In the genomic region with DNA sequence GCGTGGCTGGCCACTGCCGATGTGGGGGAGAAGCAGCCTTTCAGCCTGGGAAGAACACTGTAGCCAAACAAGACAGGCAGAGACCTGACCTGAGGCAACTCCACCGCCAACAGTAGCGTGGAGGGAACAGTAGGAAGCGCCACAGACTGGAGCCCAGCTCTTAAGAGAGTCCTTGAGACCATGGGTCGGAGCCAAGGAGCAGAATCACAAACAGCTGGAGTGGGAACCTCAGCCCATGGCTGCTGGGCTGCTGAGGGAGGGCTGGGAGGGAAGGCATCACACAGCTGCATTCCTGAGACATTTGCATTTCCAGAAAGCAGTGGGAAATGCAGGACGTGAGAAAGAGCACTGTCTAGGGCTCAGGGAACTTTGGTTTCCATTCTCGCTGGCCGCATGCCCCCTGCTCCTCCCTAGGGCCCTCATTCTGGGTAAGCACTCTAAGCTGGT, we compare ENCODE assay signal across 7 mouse cellular contexts. TPM values are rescaled to one million over a fixed set of nuclear protein-coding genes. Genes with fewer than 3 reads are reported as not detected.
DNase-seq lines count a peak whose midpoint lies in the region; ATAC-seq and TF ChIP-seq lines count a peak whose summit lies in the region.

No protein-coding gene starts in this region.

- no peaks in the 10 kb centered on the region for H3K36me3 ChIP-seq in heart, embryonic 13.5 days
- no peaks in the 10 kb centered on the region for H3K36me3 ChIP-seq in lung, embryonic 14.5 days (ENCODE audit: insufficient read depth)

- peak; percentile 98 for DNase-seq in adipocyte (ENCODE audit: low spot score)
- peak; percentile 57 for DNase-seq in embryo, embryonic 11 days
- peak; percentile 84 for DNase-seq in lung, embryonic 14.5 days
- peak; percentile 62 for DNase-seq in testis, postnatal 10 days (ENCODE audit: low spot score)
- DNase-seq in layer of hippocampus, postnatal 36 days = no peak
- DNase-seq in thymus, adult 18-20 months = no peak

- no peak overlapping the region for H3K27ac ChIP-seq in heart, embryonic 13.5 days (replicated peaks)
- no peak overlapping the region for H3K27ac ChIP-seq in lung, embryonic 14.5 days (ENCODE audit: low read depth)

- H3K4me1 ChIP-seq in heart, embryonic 13.5 days = peaks cover 7% of the 10 kb centered on the region; the same call in 1 of the 2 replicates
- H3K4me1 ChIP-seq in lung, embryonic 14.5 days (ENCODE audit: insufficient read depth) = peaks cover 9% of the 10 kb centered on the region; the same call in 1 of the 2 replicates

- no peaks in the 10 kb centered on the region for H3K9me3 ChIP-seq in heart, embryonic 13.5 days
- H3K9me3 ChIP-seq in lung, embryonic 14.5 days (ENCODE audit: low read depth, low read length) = no peaks in the 10 kb centered on the region

- H3K4me2 ChIP-seq in heart, embryonic 13.5 days = 0 out of 2 replicates have a peak overlapping the region, but pooled peaks have one; percentile 4
- peak overlapping the region; percentile 19; the same call in 1 of the 2 replicates for H3K4me2 ChIP-seq in lung, embryonic 14.5 days

- no peak overlapping the region for H3K4me3 ChIP-seq in heart, embryonic 13.5 days
- no peak overlapping the region for H3K4me3 ChIP-seq in lung, embryonic 14.5 days (ENCODE audit: low read depth, low read length)

- ATAC-seq in heart, embryonic 13.5 days (ENCODE audit: extremely low read depth, insufficient number of reproducible peaks, low FRiP score, low TSS enrichment) = peak; percentile 13; the same call in 1 of the 2 replicates
- ATAC-seq in lung, embryonic 14.5 days (ENCODE audit: insufficient read depth) = peak; percentile 95

- no peaks in the 10 kb centered on the region for H3K27me3 ChIP-seq in heart, embryonic 13.5 days (replicated peaks)
- H3K27me3 ChIP-seq in lung, embryonic 14.5 days (ENCODE audit: insufficient read depth, low read length) = no peaks in the 10 kb centered on the region

- TF ChIP-seq CTCF in lung, embryonic 14.5 days (IDR thresholded peaks at IDR 0.05; ENCODE audit: low read depth) = peak; percentile 54

- 16% methylated on average over 9 of the region's 9 CpGs for WGBS in heart, embryonic 13.5 days
- 11% methylated on average over 9 of the region's 9 CpGs for WGBS in lung, embryonic 14.5 days

- H3K9ac ChIP-seq in heart, embryonic 13.5 days = no peak overlapping the region
- no peak overlapping the region for H3K9ac ChIP-seq in lung, embryonic 14.5 days

RNA-seq across cellular contexts. Expression of gene Tmem131l, which starts 8.8 kb away (rescaled TPM):
- 23.8 and 24.0 TPM in 2 replicates for polyA plus RNA-seq in heart, embryonic 13.5 days (2015; fragmentation: Nextera tagmentation; extraction: Ambion mirVana)
- 59.5 and 61.9 TPM in 2 replicates for polyA plus RNA-seq in lung, embryonic 14.5 days (2014; fragmentation: Nextera tagmentation; extraction: Ambion mirVana)
- 10 to 100 TPM; 30.8 to 37.4 TPM for total RNA-seq in layer of hippocampus, postnatal 36 days (2021)

Comparison
In these comparisons a context has a peak if more than half of its experiments do, and no peak if none do; other contexts are left out.
1. DNase-seq: peak in adipocyte (single experiment), embryo, embryonic 11 days (single experiment), lung, embryonic 14.5 days (single experiment) and testis, postnatal 10 days (single experiment); none in layer of hippocampus, postnatal 36 days (0 of 2) and thymus, adult 18-20 months (0 of 2).